Mouse (Mus musculus): ENCODE data around the gene Ergic1.

Gene Ergic1

GRCm38 (mm10) chr17:26575786-26576690 is 14.7 kb downstream of the Ergic1 start:
- DNase-seq (ENCODE audit: low read depth), result no peak

- DNase-seq (ENCODE audit: low read depth), result no peak
These were observed 15.5 kb downstream of the Ergic1 start for GRCm38 (mm10) chr17:26576833-26577232.

- no peak for DNase-seq (ENCODE audit: low read depth)
These were observed 16.0 kb downstream of the Ergic1 start for GRCm38 (mm10) chr17:26577309-26577708.

GRCm38 (mm10) chr17:26578162-26578561 is 16.9 kb downstream of the Ergic1 start:
- no peak for DNase-seq (ENCODE audit: low read depth)

GRCm38 (mm10) chr17:26578771-26579170 is 17.5 kb downstream of the Ergic1 start:
- DNase-seq (ENCODE audit: low read depth), result no peak

- no peak for DNase-seq (ENCODE audit: low read depth)
These were observed 18.1 kb downstream of the Ergic1 start for GRCm38 (mm10) chr17:26579396-26579795.

- no peak for DNase-seq (ENCODE audit: low read depth)
These were observed 19.6 kb downstream of the Ergic1 start for GRCm38 (mm10) chr17:26580873-26581401.

- no peak for DNase-seq (ENCODE audit: low read depth)
These were observed 21.0 kb downstream of the Ergic1 start for GRCm38 (mm10) chr17:26582297-26582696.

- DNase-seq (ENCODE audit: low read depth), result no peak
These were observed 21.8 kb downstream of the Ergic1 start for GRCm38 (mm10) chr17:26583056-26583455.

GRCm38 (mm10) chr17:26583606-26584005 is 22.3 kb downstream of the Ergic1 start:
- no peak for DNase-seq (ENCODE audit: low read depth)

- DNase-seq (ENCODE audit: low read depth), result no peak
These were observed 22.8 kb downstream of the Ergic1 start for GRCm38 (mm10) chr17:26584063-26584462.

GRCm38 (mm10) chr17:26584558-26585136 is 23.4 kb downstream of the Ergic1 start:
- no peak for DNase-seq (ENCODE audit: low read depth)

GRCm38 (mm10) chr17:26587961-26588487 is 26.7 kb downstream of the Ergic1 start:
- DNase-seq (ENCODE audit: low read depth), result no peak

- no peak for DNase-seq (ENCODE audit: low read depth)
These were observed 31.2 kb downstream of the Ergic1 start for GRCm38 (mm10) chr17:26592510-26592909.

GRCm38 (mm10) chr17:26593199-26593598 is 31.9 kb downstream of the Ergic1 start:
- no peak for DNase-seq (ENCODE audit: low read depth)

- DNase-seq (ENCODE audit: low read depth), result no peak
These were observed 32.9 kb downstream of the Ergic1 start for GRCm38 (mm10) chr17:26594171-26594570.

- DNase-seq (ENCODE audit: low read depth), result no peak
These were observed 33.7 kb downstream of the Ergic1 start for GRCm38 (mm10) chr17:26594958-26595357.

GRCm38 (mm10) chr17:26595448-26596167 is 34.3 kb downstream of the Ergic1 start:
- DNase-seq (ENCODE audit: low read depth), result no peak

- DNase-seq (ENCODE audit: low read depth), result no peak
These were observed 34.9 kb downstream of the Ergic1 start for GRCm38 (mm10) chr17:26596168-26596658.

GRCm38 (mm10) chr17:26596856-26597481 is 35.7 kb downstream of the Ergic1 start:
- DNase-seq (ENCODE audit: low read depth), result no peak

- DNase-seq (ENCODE audit: low read depth), result no peak
These were observed 37.6 kb downstream of the Ergic1 start for GRCm38 (mm10) chr17:26598845-26599244.

All from c-Kit-positive CD71-negative TER-119-negative erythroid progenitor cells, embryonic 14.5 days (primary cell).